ENCODE assay signal across 8 mouse cellular contexts in the genomic region with DNA sequence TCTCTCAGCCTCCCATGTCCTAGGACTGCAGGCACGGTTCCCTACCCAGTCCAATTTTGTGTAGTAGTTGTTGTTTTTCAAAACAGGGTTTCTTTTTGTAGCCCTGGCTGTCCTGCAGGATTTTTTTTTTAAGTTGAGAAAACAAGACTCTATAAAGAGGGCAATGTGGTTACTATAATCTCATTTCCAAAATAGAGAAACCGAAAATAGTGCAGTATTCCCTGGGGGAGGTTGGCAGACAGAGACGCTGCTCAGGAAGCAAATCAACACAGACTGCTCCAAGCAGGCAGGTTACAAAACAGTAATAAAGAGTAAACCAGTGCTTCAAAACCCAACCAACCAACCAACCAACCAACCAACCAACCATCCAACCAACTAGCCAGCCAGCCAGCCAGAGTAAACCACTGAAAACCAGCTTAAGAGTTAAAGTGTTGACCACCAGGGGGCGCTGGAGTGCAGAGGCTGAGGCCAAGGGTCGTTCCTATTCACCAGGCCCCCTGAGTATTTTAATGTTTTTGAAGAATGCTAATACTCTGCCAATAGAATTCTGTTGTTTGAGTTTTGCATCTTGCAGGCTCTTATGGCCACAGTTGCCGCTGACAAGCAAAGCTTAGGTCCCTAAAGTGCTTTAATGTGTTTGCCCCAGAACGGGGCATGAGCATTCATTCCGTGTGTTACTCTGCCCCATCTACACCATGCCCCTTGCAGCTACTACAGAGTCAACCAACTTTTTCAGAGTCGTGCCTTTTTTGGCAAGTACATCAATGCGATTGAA. TPM values are rescaled to one million over a fixed set of nuclear protein-coding genes. Genes with fewer than 3 reads are reported as not detected.
DNase-seq lines count a peak whose midpoint lies in the region; TF ChIP-seq lines count a peak whose summit lies in the region.

No protein-coding gene starts in this region.

- no peak overlapping the region for H3K4me3 ChIP-seq in left cerebral cortex, adult 2 months
- H3K4me3 ChIP-seq in MEL (ENCODE audit: control insufficient read depth in 1 of 2, insufficient read depth in 1 of 2, low read depth in 2 of 2, low read length in 2 of 2), result no peak overlapping the region
- H3K4me3 ChIP-seq in brown adipose tissue, adult 24 weeks (ENCODE audit: insufficient read depth, low read depth, low read length), result peak overlapping the region; percentile 20; the same call in 1 of the 2 replicates
- H3K4me3 ChIP-seq in olfactory bulb, adult 2 months (ENCODE audit: insufficient read depth, low read depth, low read length), result no peak overlapping the region

- no peak for TF ChIP-seq EP300 in MEL (IDR thresholded peaks at IDR 0.05; ENCODE audit: low read depth in 1 of 2, low read length in 2 of 2)

- peak; percentile 61 for TF ChIP-seq RAD21 in MEL (IDR thresholded peaks at IDR 0.05; ENCODE audit: low read depth, low read length)

- H3K79me2 ChIP-seq in MEL (ENCODE audit: control insufficient read depth, insufficient read depth, low read length, poor library complexity), result no peaks in the 10 kb centered on the region

- H3K4me1 ChIP-seq in MEL (ENCODE audit: control insufficient read depth in 1 of 2, insufficient read depth in 2 of 2, low read length in 2 of 2), result peaks cover 0 to 3% of the 10 kb centered on the region in 2 experiments; a peak in 1 of 4 replicates
- peaks cover 5% of the 10 kb centered on the region; the same call in 1 of the 2 replicates for H3K4me1 ChIP-seq in brown adipose tissue, adult 24 weeks (ENCODE audit: control insufficient read depth, insufficient read depth, insufficient read length, low read length)
- no peaks in the 10 kb centered on the region for H3K4me1 ChIP-seq in olfactory bulb, adult 2 months (ENCODE audit: control insufficient read depth, insufficient read depth, low read length)

- peaks cover 0 to under 1% of the 10 kb centered on the region in 2 experiments; a peak in 1 of 4 replicates for H3K36me3 ChIP-seq in MEL (ENCODE audit: control insufficient read depth in 1 of 2, insufficient read depth in 2 of 2, low read length in 2 of 2)

- H3K27ac ChIP-seq in left cerebral cortex, adult 2 months, result no peak overlapping the region
- no peak overlapping the region for H3K27ac ChIP-seq in MEL (ENCODE audit: control insufficient read depth, low read depth, low read length)
- no peak overlapping the region; the same call in 1 of the 2 replicates for H3K27ac ChIP-seq in brown adipose tissue, adult 24 weeks (replicated peaks; ENCODE audit: low read depth, low read length)
- no peak overlapping the region for H3K27ac ChIP-seq in olfactory bulb, adult 2 months (ENCODE audit: insufficient read depth, low read depth, low read length)

- H3K9me3 ChIP-seq in MEL (replicated peaks; ENCODE audit: insufficient read depth, low read length), result no peaks in the 10 kb centered on the region

- TF ChIP-seq CTCF in left cerebral cortex, adult 2 months (IDR thresholded peaks at IDR 0.05), result peak; percentile 73
- TF ChIP-seq CTCF in MEL (IDR thresholded peaks at IDR 0.05 in 2 of 3, conservative IDR thresholded peaks at IDR 0.05 in 1 of 3; ENCODE audit: control insufficient read depth in 1 of 3, insufficient read depth in 1 of 3, low read depth in 2 of 3, low read length in 3 of 3, poor library complexity in 1 of 3, severe bottlenecking in 1 of 3), result peak; percentile 78 to 90 (median 82)
- TF ChIP-seq CTCF in olfactory bulb, adult 2 months (IDR thresholded peaks at IDR 0.05; ENCODE audit: insufficient read depth, low read depth, low read length), result peak; percentile 78

- H3K9ac ChIP-seq in MEL (ENCODE audit: control insufficient read depth, low read depth, low read length, poor library complexity, severe bottlenecking), result no peak overlapping the region

- intact Hi-C loops in left cerebral cortex, adult 2 months (cut with DNase I), result loop anchor here (2.0 kb wide), 1 partner anchor 29 kb away; the partner anchor contains the start of gene Cabp2

- TF ChIP-seq POLR2A in MEL (IDR thresholded peaks at IDR 0.05; ENCODE audit: control insufficient read depth in 1 of 2, insufficient read depth in 1 of 2, low read depth in 1 of 2, low read length in 2 of 2, poor library complexity in 1 of 2), result no peak
- TF ChIP-seq POLR2A in olfactory bulb, adult 2 months (IDR thresholded peaks at IDR 0.05; ENCODE audit: insufficient read depth, low read depth, low read length), result no peak

- peak; percentile 28 to 35 for DNase-seq in left cerebral cortex, adult 2 months (ENCODE audit: extremely low spot score in 1 of 2, low spot score in 2 of 2)
- no peak for DNase-seq in left cerebral cortex, adult 11 months (ENCODE audit: low spot score)
- DNase-seq in MEL (ENCODE audit: low read depth, low spot score), result peak; percentile 66
- DNase-seq in gastrocnemius, postnatal 10 days, result peak; percentile 84
- DNase-seq in layer of hippocampus, postnatal 25 days (ENCODE audit: extremely low spot score in 1 of 2, low spot score in 1 of 2), result peak; percentile 56 to 82
- DNase-seq in urinary bladder, postnatal 4 days (ENCODE audit: low spot score in 2 of 2), result peak; percentile 37 to 83

- H3K27me3 ChIP-seq in MEL (ENCODE audit: control insufficient read depth in 1 of 2, insufficient read depth in 2 of 2, low read length in 2 of 2), result peaks cover 0 to 3% of the 10 kb centered on the region in 2 experiments; a peak in 1 of 4 replicates

- 52% methylated on average over 10 of the region's 10 CpGs for WGBS in olfactory bulb, adult 2 months

TF ChIP-seq in MEL, 35 proteins besides CTCF, POLR2A, EP300 and RAD21 (continues in another document):
- TF ChIP-seq UBTF (IDR thresholded peaks at IDR 0.05; ENCODE audit: borderline replicate concordance, insufficient read depth, low read depth, low read length), result no peak
- no peak for TF ChIP-seq MXI1 (IDR thresholded peaks at IDR 0.05; ENCODE audit: low read depth, low read length)
- TF ChIP-seq MYB (IDR thresholded peaks at IDR 0.05; ENCODE audit: low read depth, low read length), result no peak
- TF ChIP-seq ZKSCAN1 (IDR thresholded peaks at IDR 0.05; ENCODE audit: low read depth, low read length), result no peak
- TF ChIP-seq SMC3 (IDR thresholded peaks at IDR 0.05; ENCODE audit: low read depth, low read length), result peak; percentile 88
- TF ChIP-seq ETS1 (IDR thresholded peaks at IDR 0.05; ENCODE audit: low read depth, low read length), result no peak
- no peak for TF ChIP-seq MEF2A (IDR thresholded peaks at IDR 0.05; ENCODE audit: extremely low read depth, insufficient replicate concordance, low read depth, low read length, poor library complexity, severe bottlenecking)

RNA-seq across cellular contexts. Expression of gene Gstp2, which starts 6.1 kb away (rescaled TPM):
- 10 to 100 TPM; 39.5 to 52.8 TPM for total RNA-seq in left cerebral cortex, adult 2 months (2021)
- 7.4 TPM in 1 of 2 replicates, not detected in the other for total RNA-seq in MEL (2012; rRNA removed)
- polyA plus RNA-seq in MEL (2012; ENCODE audit: insufficient read depth in 1 of 2, insufficient read length in 2 of 2, low read depth in 1 of 2, low replicate concordance in 2 of 2, missing spikeins in 1 of 2), result under 1 TPM in 1 of 2 experiments, not detected in 1; 0.65 TPM
- 14.8 and 26.0 TPM in 2 replicates for polyA plus RNA-seq in brown adipose tissue, adult 24 weeks (2012; ENCODE audit: insufficient read depth, insufficient read length, missing spikeins)
- total RNA-seq in gastrocnemius, postnatal 10 days (2021), result 10 to 100 TPM; 61.6 to 63.6 TPM
- 10 to 100 TPM; 35.5 to 41.9 TPM for total RNA-seq in layer of hippocampus, postnatal 25 days (2021)
- polyA plus RNA-seq in olfactory bulb, adult 2 months (2012; ENCODE audit: insufficient read depth, insufficient read length, low replicate concordance, missing spikeins), result not detected in 2 replicates

RNA-seq across cellular contexts. Expression of gene Gstp3, which starts 7.4 kb away (rescaled TPM):
- total RNA-seq in left cerebral cortex, adult 2 months (2021), result not detected
- total RNA-seq in MEL (2012; rRNA removed), result not detected in 2 replicates
- polyA plus RNA-seq in MEL (2012; ENCODE audit: insufficient read depth in 1 of 2, insufficient read length in 2 of 2, low read depth in 1 of 2, low replicate concordance in 2 of 2, missing spikeins in 1 of 2), result under 1 TPM in 1 of 2 experiments, not detected in 1; 0.84 TPM
- polyA plus RNA-seq in brown adipose tissue, adult 24 weeks (2012; ENCODE audit: insufficient read depth, insufficient read length, missing spikeins), result 2.3 and 4.2 TPM in 2 replicates
- total RNA-seq in gastrocnemius, postnatal 10 days (2021), result under 1 TPM in 1 of 2 experiments, not detected in 1; 0.79 TPM
- total RNA-seq in layer of hippocampus, postnatal 25 days (2021), result not detected
- polyA plus RNA-seq in olfactory bulb, adult 2 months (2012; ENCODE audit: insufficient read depth, insufficient read length, low replicate concordance, missing spikeins), result not detected in 2 replicates

RNA-seq across cellular contexts. Expression of gene Gstp1, which starts 14.1 kb away (rescaled TPM):
- 100 to 1,000 TPM; 299 to 324 TPM for total RNA-seq in left cerebral cortex, adult 2 months (2021)
- total RNA-seq in MEL (2012; rRNA removed), result 251 and 270 TPM in 2 replicates
- 100 to 1,000 TPM in 1 of 2 experiments, not detected in 1; 369 TPM for polyA plus RNA-seq in MEL (2012; ENCODE audit: insufficient read depth in 1 of 2, insufficient read length in 2 of 2, low read depth in 1 of 2, low replicate concordance in 2 of 2, missing spikeins in 1 of 2)
- 362 and 451 TPM in 2 replicates for polyA plus RNA-seq in brown adipose tissue, adult 24 weeks (2012; ENCODE audit: insufficient read depth, insufficient read length, missing spikeins)
- total RNA-seq in gastrocnemius, postnatal 10 days (2021), result 100 to 1,000 TPM; 220 to 231 TPM
- 100 to 1,000 TPM; 343 to 385 TPM for total RNA-seq in layer of hippocampus, postnatal 25 days (2021)
- polyA plus RNA-seq in olfactory bulb, adult 2 months (2012; ENCODE audit: insufficient read depth, insufficient read length, low replicate concordance, missing spikeins), result not detected in 2 replicates

RNA-seq across cellular contexts. Expression of gene Cabp2, which starts 29.4 kb away (rescaled TPM):
- not detected for total RNA-seq in left cerebral cortex, adult 2 months (2021)
- not detected in 2 replicates for total RNA-seq in MEL (2012; rRNA removed)
- polyA plus RNA-seq in MEL (2012; ENCODE audit: insufficient read depth in 1 of 2, insufficient read length in 2 of 2, low read depth in 1 of 2, low replicate concordance in 2 of 2, missing spikeins in 1 of 2), result under 1 TPM in 1 of 2 experiments, not detected in 1; 0.14 TPM
- not detected in 2 replicates for polyA plus RNA-seq in brown adipose tissue, adult 24 weeks (2012; ENCODE audit: insufficient read depth, insufficient read length, missing spikeins)
- not detected for total RNA-seq in gastrocnemius, postnatal 10 days (2021)
- total RNA-seq in layer of hippocampus, postnatal 25 days (2021), result not detected
- not detected in 2 replicates for polyA plus RNA-seq in olfactory bulb, adult 2 months (2012; ENCODE audit: insufficient read depth, insufficient read length, low replicate concordance, missing spikeins)

RNA-seq across cellular contexts. Expression of gene Ndufv1, which starts 39.3 kb away (rescaled TPM):
- 100 to 1,000 TPM; 242 to 257 TPM for total RNA-seq in left cerebral cortex, adult 2 months (2021)
- 235 and 267 TPM in 2 replicates for total RNA-seq in MEL (2012; rRNA removed)
- polyA plus RNA-seq in MEL (2012; ENCODE audit: insufficient read depth in 1 of 2, insufficient read length in 2 of 2, low read depth in 1 of 2, low replicate concordance in 2 of 2, missing spikeins in 1 of 2), result 100 to 1,000 TPM in 1 of 2 experiments, not detected in 1; 218 TPM
- polyA plus RNA-seq in brown adipose tissue, adult 24 weeks (2012; ENCODE audit: insufficient read depth, insufficient read length, missing spikeins), result 1,127 and 1,213 TPM in 2 replicates
- 100 to 1,000 TPM; 297 to 355 TPM for total RNA-seq in gastrocnemius, postnatal 10 days (2021)
- 100 to 1,000 TPM; 222 to 263 TPM for total RNA-seq in layer of hippocampus, postnatal 25 days (2021)
- polyA plus RNA-seq in olfactory bulb, adult 2 months (2012; ENCODE audit: insufficient read depth, insufficient read length, low replicate concordance, missing spikeins), result 777 TPM in 1 of 2 replicates, not detected in the other
